Mouse (Mus musculus): ENCODE data around the gene Rnf144a. TPM values are rescaled to one million over a fixed set of nuclear protein-coding genes. Genes with fewer than 3 reads are reported as not detected.

Gene Rnf144a
- 10 to 100 TPM; 83.8 to 89.1 TPM for total RNA-seq (2023)

GRCm38 (mm10) chr12:26415104-26415771 lies at the start of gene Rnf144a:
Gene Rnf144a, minus strand, starts transcription at chr12:26415254.

GRCm38 (mm10) chr12:26456028-26456698 lies 41.1 kb upstream of the Rnf144a start, which contains the start of gene Rsad2:
Gene Rsad2, minus strand, starts transcription at chr12:26456452.

Other genes starting within 250 kb of the Rnf144a start
- 1 to 10 TPM; 1.7 to 2.6 TPM for gene Rsad2, start 41.2 kb upstream of the Rnf144a start, total RNA-seq (2023)
- gene Cmpk2, start 54.0 kb upstream of the Rnf144a start, total RNA-seq (2023): 10 to 100 TPM; 12.3 to 16.7 TPM